Mouse (Mus musculus) mature B cell (primary cell): Measurements from ENCODE around the gene Draxin.

Experiments
- in situ Hi-C: fragments of 300-500 bp; cut with MboI; formaldehyde crosslinking; loops from 2 replicates; pipeline ENCODE4 v1.14.3; 2019

The Draxin gene

GRCm38 (mm10) chr4:148117392-148117791 is 13.1 kb downstream of the Draxin start:
- in situ Hi-C loops: loop anchor here (10.0 kb wide), 1 partner anchor 47 kb away; the partner anchor contains the start of genes Fbxo2 and Fbxo44

- in situ Hi-C loops: loop anchor here (10.0 kb wide), 1 partner anchor 48 kb away; the partner anchor contains the start of genes Fbxo2 and Fbxo44
Measured at GRCm38 (mm10) chr4:148116657-148117056, 13.8 kb downstream of the Draxin start.

GRCm38 (mm10) chr4:148115467-148115866 is 15.0 kb downstream of the Draxin start:
- in situ Hi-C loops: loop anchor here (10.0 kb wide), 1 partner anchor 49 kb away; the partner anchor contains the start of genes Fbxo2 and Fbxo44

- in situ Hi-C loops: loop anchor here (10.0 kb wide), 1 partner anchor 50 kb away; the partner anchor contains the start of genes Fbxo2 and Fbxo44
Measured at GRCm38 (mm10) chr4:148114758-148115391, 15.6 kb downstream of the Draxin start.

- in situ Hi-C loops: loop anchor here (10.0 kb wide), 1 partner anchor 52 kb away; the partner anchor contains the start of genes Fbxo2 and Fbxo44
Measured at GRCm38 (mm10) chr4:148112519-148112918, 18.0 kb downstream of the Draxin start.

- in situ Hi-C loops: no loop called here
Measured at GRCm38 (mm10) chr4:148109215-148109614, 21.3 kb downstream of the Draxin start.

GRCm38 (mm10) chr4:148108565-148109100 is 21.9 kb downstream of the Draxin start:
- in situ Hi-C loops: no loop called here

GRCm38 (mm10) chr4:148107621-148108291 is 22.7 kb downstream of the Draxin start:
- in situ Hi-C loops: no loop called here

- in situ Hi-C loops: no loop called here
Measured at GRCm38 (mm10) chr4:148104146-148104545, 26.4 kb downstream of the Draxin start.

GRCm38 (mm10) chr4:148101801-148102527 is 28.5 kb downstream of the Draxin start:
- in situ Hi-C loops: no loop called here

- in situ Hi-C loops: no loop called here
Measured at GRCm38 (mm10) chr4:148098666-148099065, 31.8 kb downstream of the Draxin start.

GRCm38 (mm10) chr4:148097936-148098335 is 32.6 kb downstream of the Draxin start:
- in situ Hi-C loops: no loop called here

- in situ Hi-C loops: no loop called here
Measured at GRCm38 (mm10) chr4:148095081-148095480, 35.4 kb downstream of the Draxin start.

- in situ Hi-C loops: no loop called here
Measured at GRCm38 (mm10) chr4:148094161-148094560, 36.3 kb downstream of the Draxin start.

GRCm38 (mm10) chr4:148092551-148093271 is 37.8 kb downstream of the Draxin start:
- in situ Hi-C loops: no loop called here

- in situ Hi-C loops: no loop called here
Measured at GRCm38 (mm10) chr4:148091181-148091580, 39.3 kb downstream of the Draxin start.

- in situ Hi-C loops: no loop called here
Measured at GRCm38 (mm10) chr4:148089166-148089565, 41.3 kb downstream of the Draxin start.

- in situ Hi-C loops: no loop called here
Measured at GRCm38 (mm10) chr4:148087907-148088527, 42.5 kb downstream of the Draxin start, which contains the start of gene Agtrap. Gene Agtrap (minus strand): TSS chr4:148088031.

GRCm38 (mm10) chr4:148087091-148087906 is 43.2 kb downstream of the Draxin start:
- in situ Hi-C loops: no loop called here

- in situ Hi-C loops: no loop called here
Measured at GRCm38 (mm10) chr4:148085907-148086305, 44.6 kb downstream of the Draxin start.
